Mouse (Mus musculus): ENCODE results near the gene Gm45808. TPM values are rescaled to one million over a fixed set of nuclear protein-coding genes. Genes with fewer than 3 reads are reported as not detected.
"Not testable (repeated sequence)": the region's sequence is repeated elsewhere in the genome, so short reads cannot be mapped to it uniquely, and the experiment has no call there.

The Gm45808 gene
- total RNA-seq, 2 experiments from 2014 or later: not detected

GRCm38 (mm10) chr7:45514411-45514810 lies 27.8 kb upstream of the Gm45808 start:
- intact Hi-C loops (cut with DNase I): no loop called here
- no peak for DNase-seq (ENCODE audit: extremely low spot score in 1 of 2, low spot score in 2 of 2)

DNA sequence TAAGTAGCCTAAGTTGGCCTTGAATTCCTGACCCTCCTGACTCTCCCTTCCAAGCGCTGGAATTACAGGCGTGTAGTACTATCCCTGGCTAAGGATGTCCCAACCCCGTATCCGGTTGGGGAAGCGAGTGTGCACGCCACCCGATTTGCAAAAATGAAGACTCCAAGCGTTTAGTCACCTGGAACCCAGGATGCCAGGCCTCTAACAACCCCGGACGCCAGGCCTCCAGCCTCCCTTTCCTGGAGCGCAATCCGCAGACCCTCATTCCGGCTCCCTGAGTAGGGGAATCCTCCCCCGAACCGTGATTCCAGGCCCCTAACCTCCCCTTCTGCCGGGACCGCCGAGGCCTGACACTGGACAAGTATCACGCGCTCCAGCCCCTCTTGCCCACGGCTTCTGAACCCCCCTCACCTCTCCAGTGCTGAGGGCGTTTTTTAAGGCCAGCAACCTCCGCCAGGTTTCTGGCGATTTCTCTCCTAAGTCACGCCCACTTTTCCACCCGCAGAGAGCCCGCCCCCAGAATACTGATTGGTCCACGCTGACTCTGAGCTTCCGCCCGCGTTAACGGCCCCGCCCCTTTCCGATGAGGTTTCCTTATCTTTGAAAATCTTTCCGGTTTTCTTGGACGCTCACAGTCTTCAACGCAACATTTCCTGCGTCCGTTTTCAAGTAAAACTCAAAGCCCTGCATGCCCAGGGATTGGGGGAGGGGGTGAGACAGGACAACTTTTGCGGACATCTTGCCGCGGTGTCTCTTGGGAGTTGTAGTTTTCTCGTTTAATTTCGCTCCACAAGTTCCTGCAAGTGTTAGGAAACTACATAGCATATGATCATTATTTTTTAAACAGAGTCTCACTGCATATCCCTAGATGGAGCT lies 23.5 kb upstream of the Gm45808 start, which contains the start of gene Nucb1:
Gene Nucb1 (minus strand): TSS at position 495 of the 876 bp plus-strand sequence.
- intact Hi-C loops (cut with DNase I): no loop called here
- DNase-seq (ENCODE audit: extremely low spot score in 1 of 2, low spot score in 2 of 2): peak; percentile 85 to 95

DNA sequence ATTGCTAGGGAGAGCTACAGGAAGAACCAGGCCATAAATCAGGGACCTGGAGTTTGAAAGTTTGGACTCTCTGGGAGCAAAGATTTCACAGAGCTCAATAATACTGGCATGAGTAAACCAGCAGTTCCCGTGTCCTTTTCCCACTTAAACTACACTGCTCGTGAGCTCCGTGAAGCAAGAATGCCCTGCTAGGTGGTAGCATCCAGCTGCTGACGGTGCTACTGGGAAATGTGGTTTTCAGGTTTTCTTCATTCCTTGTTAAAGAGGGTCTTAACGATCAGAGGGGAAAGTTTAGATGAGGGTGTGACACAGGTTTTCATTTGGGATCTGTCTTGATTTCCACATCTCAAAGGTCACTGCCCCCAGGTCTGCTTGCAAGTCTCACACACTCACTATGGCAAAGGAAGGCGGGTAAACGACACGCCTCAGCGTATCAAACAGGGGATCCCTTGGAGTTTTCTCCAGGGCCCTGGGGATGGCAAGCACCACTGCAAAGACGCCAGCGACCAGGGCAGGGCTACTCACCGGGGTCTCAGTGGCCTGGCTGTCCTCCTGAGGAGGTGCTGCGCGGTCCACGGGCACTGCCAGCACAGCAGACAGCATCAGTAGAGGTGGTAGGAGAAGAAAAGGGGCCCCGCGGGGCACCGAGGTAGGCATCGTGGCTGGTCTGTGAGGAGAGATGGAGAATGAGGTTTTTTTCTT lies 22.7 kb upstream of the Gm45808 start:
- no peak for DNase-seq (ENCODE audit: extremely low spot score in 1 of 2, low spot score in 2 of 2)
- intact Hi-C loops (cut with DNase I): no loop called here

DNA sequence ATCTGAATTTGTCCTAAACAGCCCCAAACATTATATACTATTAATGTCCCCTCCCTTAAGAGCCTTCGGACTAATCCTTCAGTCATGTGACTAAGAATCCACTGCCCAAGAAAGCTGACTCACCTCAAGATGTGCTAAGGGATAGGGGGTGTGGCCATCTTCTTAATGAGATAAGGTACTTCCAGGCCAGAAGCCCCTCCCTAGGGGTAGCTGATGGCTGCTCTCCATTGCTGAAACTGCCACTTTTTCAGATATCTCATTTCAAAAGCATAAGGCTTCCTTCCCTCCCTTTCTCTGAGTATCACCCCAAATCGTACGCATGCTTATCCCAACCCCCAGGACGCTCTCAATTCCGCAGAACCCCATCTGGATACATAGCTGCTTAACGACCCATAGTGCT lies 21.9 kb upstream of the Gm45808 start:
- no peak for DNase-seq (ENCODE audit: extremely low spot score in 1 of 2, low spot score in 2 of 2)
- intact Hi-C loops (cut with DNase I): no loop called here

GRCm38 (mm10) chr7:45507583-45507982 lies 21.0 kb upstream of the Gm45808 start:
- no peak for DNase-seq (ENCODE audit: extremely low spot score in 1 of 2, low spot score in 2 of 2)
- intact Hi-C loops (cut with DNase I): no loop called here

DNA sequence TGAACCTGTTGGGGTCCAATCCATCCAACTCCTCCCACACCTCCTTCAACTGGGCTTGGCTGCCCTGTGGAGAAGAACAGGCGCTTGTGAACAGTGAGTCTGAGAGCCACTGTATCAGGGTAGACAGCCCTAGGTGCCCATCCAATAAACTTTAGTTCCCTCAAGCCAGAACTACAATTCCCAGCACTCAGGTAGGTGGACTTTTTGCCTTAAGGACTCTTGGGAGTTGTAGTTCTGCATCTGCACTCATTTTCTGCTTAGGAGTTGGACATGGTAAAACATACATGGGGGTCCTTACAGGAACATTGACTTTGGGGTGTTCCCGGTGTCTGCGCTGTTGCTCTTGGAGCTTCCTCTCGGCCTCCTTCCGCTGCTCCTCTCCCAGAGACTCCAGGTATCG lies 11.8 kb upstream of the Gm45808 start:
- DNase-seq (ENCODE audit: extremely low spot score in 1 of 2, low spot score in 2 of 2): no peak
- intact Hi-C loops (cut with DNase I): no loop called here

- intact Hi-C loops (cut with DNase I): no loop called here
Observed at GRCm38 (mm10) chr7:45494548-45494947, 7.9 kb upstream of the Gm45808 start.

GRCm38 (mm10) chr7:45492951-45493350 lies 6.3 kb upstream of the Gm45808 start:
- intact Hi-C loops (cut with DNase I): no loop called here
- DNase-seq (ENCODE audit: extremely low spot score in 1 of 2, low spot score in 2 of 2): peak in 1 of 2 experiments; percentile 15

More at GRCm38 (mm10) chr7:45494548-45494947, 7.9 kb upstream of the Gm45808 start:
- DNase-seq (ENCODE audit: extremely low spot score in 1 of 2, low spot score in 2 of 2): no peak

DNA sequence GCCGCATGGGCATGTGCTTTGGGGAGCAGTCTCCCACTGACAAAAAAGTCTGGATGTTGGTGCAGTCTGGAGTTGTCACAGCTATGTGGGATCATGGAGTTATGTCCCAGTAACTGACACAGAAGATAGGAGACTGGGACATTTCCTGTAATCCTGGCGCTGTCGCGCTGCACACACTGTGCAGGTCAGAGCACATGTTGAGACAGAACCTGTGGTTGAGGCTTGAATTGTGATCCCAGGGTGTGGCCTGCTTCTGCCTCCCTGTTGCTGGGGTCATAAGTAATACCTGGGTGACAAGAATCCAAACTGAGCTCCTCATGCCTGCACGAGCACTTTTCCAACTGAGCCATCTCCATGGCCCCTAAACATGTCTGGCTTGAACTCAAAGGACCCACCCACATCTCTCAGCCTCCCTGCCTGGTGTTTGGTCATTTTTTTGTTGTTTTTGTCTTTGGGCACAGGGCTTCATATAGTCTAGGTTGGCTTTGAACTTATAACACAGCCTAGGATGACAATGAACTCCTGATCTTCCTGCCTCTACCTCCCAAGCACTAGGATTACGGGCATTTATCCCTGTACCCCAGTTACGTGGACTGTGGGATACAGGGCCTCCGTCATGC lies 5.7 kb upstream of the Gm45808 start:
- intact Hi-C loops (cut with DNase I): no loop called here
- DNase-seq (ENCODE audit: extremely low spot score in 1 of 2, low spot score in 2 of 2): no peak

GRCm38 (mm10) chr7:45491264-45491663 lies 4.7 kb upstream of the Gm45808 start:
- intact Hi-C loops (cut with DNase I): no loop called here
- DNase-seq (ENCODE audit: extremely low spot score in 1 of 2, low spot score in 2 of 2): no peak

DNA sequence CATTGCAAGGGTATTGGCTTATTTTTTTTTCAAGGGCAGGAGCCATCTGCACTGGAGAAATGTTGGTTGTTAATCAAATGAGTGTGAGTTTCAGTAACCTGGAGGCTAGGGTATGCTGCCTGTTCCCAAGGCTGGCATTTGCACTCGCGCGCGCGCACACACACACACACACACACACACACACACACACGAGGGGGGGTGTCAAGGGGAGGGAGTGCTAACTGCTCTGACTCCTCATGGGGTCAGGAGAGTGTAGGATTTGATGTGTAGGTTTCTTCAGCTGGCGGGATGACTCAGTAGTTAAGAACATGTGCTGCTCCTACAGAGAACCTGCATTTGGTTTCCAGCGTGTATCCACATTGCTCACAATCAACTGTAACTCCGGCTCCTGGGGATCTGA lies 4.2 kb upstream of the Gm45808 start:
- intact Hi-C loops (cut with DNase I): no loop called here
- no peak for DNase-seq (ENCODE audit: extremely low spot score in 1 of 2, low spot score in 2 of 2)

DNA sequence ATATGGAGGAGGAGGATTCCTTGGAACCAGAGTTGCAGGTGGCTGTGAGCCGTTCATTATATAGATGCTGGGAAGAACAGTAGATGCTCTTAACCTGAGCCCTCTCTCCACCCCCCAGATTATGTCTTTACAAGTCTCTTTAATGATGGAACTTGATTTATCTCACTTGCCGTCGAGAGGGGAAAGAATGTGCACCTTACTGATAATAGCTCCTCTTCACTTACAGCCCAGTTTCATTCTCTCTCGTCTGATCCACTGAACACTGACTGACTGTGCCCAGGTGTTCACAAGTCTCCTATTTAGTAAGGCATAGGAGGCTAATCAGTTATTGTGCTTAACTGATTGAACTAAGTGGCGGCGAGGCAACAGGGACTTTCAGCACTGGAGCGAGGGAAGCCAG lies 3.0 kb upstream of the Gm45808 start:
- DNase-seq (ENCODE audit: extremely low spot score in 1 of 2, low spot score in 2 of 2): no peak

DNA sequence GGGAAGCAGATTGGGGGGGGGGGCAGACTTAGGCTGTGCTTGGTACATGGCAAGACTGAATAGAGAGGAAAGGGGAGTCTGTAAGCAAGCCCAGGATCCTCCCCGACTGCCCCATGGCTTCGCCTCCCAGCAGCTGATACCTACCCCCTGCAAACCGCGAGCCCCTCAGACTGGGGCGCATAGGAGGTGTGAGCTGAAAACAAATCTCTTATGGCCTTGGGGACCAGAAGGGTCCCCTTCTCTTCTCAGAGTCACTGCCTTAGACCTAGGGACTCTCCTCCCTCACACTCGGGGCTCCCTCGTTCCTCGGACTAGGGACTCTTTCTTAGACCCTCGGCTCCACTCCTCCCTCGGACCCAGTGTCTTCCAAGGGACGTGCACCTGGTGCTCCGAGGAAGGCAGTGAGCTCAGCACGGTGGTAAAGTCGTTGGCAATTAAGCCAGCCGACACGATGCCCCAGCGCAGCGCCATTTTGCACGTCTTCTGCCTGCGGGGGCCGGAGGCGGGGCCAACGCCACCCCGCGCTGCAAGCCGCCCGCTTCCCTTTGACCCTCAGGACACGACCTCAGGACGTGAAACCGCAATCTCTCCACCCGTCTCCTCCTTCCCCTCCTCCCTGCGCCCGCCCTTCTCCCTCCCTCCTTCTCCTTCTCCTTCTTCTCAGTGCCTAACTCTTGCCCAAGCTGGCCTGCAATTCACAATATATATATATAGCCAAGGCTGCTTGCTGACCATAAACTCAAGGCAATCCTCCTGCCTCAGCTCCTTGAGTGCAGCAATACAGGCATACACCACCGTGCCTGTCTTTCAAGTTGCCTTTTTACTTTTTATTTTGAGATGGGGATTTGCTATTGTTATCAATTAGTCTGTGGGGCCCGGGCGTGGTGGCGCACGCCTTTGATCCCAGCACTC lies 1.9 kb upstream of the Gm45808 start, which contains the start of gene Dhdh:
Gene Dhdh (minus strand): TSS at position 513 of the 912 bp plus-strand sequence.
- DNase-seq (ENCODE audit: extremely low spot score in 1 of 2, low spot score in 2 of 2): peak in 1 of 2 experiments; percentile 76
- intact Hi-C loops (cut with DNase I): no loop called here

More for the DNA sequence above, 3.0 kb upstream of the Gm45808 start:
- intact Hi-C loops (cut with DNase I): no loop called here

DNA sequence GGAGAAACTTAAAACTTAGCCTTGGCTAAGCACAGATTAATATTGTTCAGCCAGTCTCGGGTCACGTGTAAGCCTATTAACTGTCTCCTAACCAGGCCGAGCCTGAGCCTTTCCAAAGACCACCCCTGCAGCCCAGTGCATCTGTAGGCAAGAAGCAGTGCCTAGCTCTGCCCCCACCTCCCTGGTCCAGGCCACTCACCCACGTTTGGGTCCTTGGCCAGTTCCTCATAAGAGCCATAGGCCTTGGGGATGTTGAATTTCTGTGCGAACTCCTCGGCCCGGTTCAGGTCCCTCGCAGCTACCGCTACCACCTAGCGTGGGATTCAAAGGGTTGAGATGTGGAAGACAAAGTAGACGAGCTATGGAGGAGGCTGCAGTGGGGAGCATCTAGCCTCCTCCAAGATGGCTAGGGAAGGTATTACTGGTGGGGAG lies 1.3 kb upstream of the Gm45808 start:
- intact Hi-C loops (cut with DNase I): no loop called here
- no peak for DNase-seq (ENCODE audit: extremely low spot score in 1 of 2, low spot score in 2 of 2)

- intact Hi-C loops (cut with DNase I): no loop called here
- DNase-seq (ENCODE audit: extremely low spot score in 1 of 2, low spot score in 2 of 2): no peak
Observed at GRCm38 (mm10) chr7:45486158-45486557, 453 bp downstream of the Gm45808 start.

- DNase-seq (ENCODE audit: extremely low spot score in 1 of 2, low spot score in 2 of 2); intact Hi-C loops (cut with DNase I): not testable (repeated sequence)
Observed at GRCm38 (mm10) chr7:45484985-45485384, 1.6 kb downstream of the Gm45808 start.

- intact Hi-C loops (cut with DNase I): no loop called here
- DNase-seq (ENCODE audit: extremely low spot score in 1 of 2, low spot score in 2 of 2): no peak
Observed at GRCm38 (mm10) chr7:45482166-45482565, 4.4 kb downstream of the Gm45808 start.

GRCm38 (mm10) chr7:45481374-45481927 lies 5.2 kb downstream of the Gm45808 start, which contains the start of gene Tulp2:
Gene Tulp2 (plus strand): TSS chr7:45481877.
- DNase-seq (ENCODE audit: extremely low spot score in 1 of 2, low spot score in 2 of 2): peak; percentile 69 to 76
- intact Hi-C loops (cut with DNase I): no loop called here
